Mouse (Mus musculus) CH12.LX (cell line): Measurements from ENCODE around the gene Lima1. TPM values are rescaled to one million over a fixed set of nuclear protein-coding genes. Genes with fewer than 3 reads are reported as not detected.

Source experiments
- DNase-seq: peaks from one replicate; pipeline ENCODE4 v3.0.0-alpha.2; 2013; ENCODE audit errors: extremely low read depth
- H3K27ac ChIP-seq: 2 replicates; pipeline ENCODE4 v1.5.1; 2012; ENCODE audit warnings: low read depth, mild to moderate bottlenecking, control low read depth, moderate library complexity; ENCODE audit not compliant: insufficient read depth
- H3K27me3 ChIP-seq: replicated peaks from 2 replicates; pipeline ENCODE3; 2012; ENCODE audit warnings: inconsistent platforms
- H3K36me3 ChIP-seq, 2 experiments: replicated peaks in 1 of 2; 2 replicates each; pipeline versions ENCODE3 to v1.6.1; 2012; ENCODE audit warnings: inconsistent platforms in 1 of 2, low read length in 1 of 2, mild to moderate bottlenecking in 1 of 2, mixed read lengths in 1 of 2, moderate library complexity in 1 of 2; ENCODE audit not compliant: control insufficient read depth in 1 of 2, insufficient read depth in 1 of 2
- H3K4me1 ChIP-seq, 2 experiments: 2 replicates each; pipeline ENCODE4 v1.6.1; 2012; ENCODE audit warnings: inconsistent platforms in 1 of 2, moderate library complexity in 1 of 2; ENCODE audit not compliant: insufficient read depth in 2 of 2, control insufficient read depth in 1 of 2
- H3K4me2 ChIP-seq: 2 replicates; pipeline ENCODE4 v1.6.1; 2012; ENCODE audit warnings: low read depth, mild to moderate bottlenecking, control low read depth; ENCODE audit not compliant: poor library complexity, insufficient read depth, severe bottlenecking
- H3K4me3 ChIP-seq, 3 experiments: fragments of 150-350 bp in 1 of 3; sonication (generic) in 1 of 3; replicated peaks in 1 of 3; 2 replicates each; pipeline versions ENCODE3 to v1.5.1; 2011 to 2012; ENCODE audit warnings: low read depth in 2 of 3, low read length in 2 of 3, mild to moderate bottlenecking in 2 of 3, moderate library complexity in 2 of 3, control low read depth in 1 of 3, improper control_type of control experiment in 1 of 3, inconsistent platforms in 1 of 3, mixed read lengths in 1 of 3; ENCODE audit not compliant: poor library complexity in 1 of 3
- H3K79me2 ChIP-seq: replicated peaks from 2 replicates; pipeline ENCODE4 v1.6.1; 2012; ENCODE audit warnings: mild to moderate bottlenecking, moderate library complexity; ENCODE audit not compliant: control insufficient read depth, poor library complexity, insufficient read depth, severe bottlenecking; ENCODE audit errors: extremely low read depth
- H3K9ac ChIP-seq: 2 replicates; pipeline ENCODE4 v1.6.1; 2012; ENCODE audit warnings: low read depth, mild to moderate bottlenecking, control low read depth, moderate library complexity; ENCODE audit not compliant: insufficient read depth
- H3K9me3 ChIP-seq: replicated peaks from 2 replicates; pipeline ENCODE3; 2012; ENCODE audit warnings: low read length, inconsistent platforms, mixed read lengths
- CHD2 ChIP-seq: IDR thresholded peaks from 2 replicates; pipeline ENCODE4 v1.6.1; 2011; ENCODE audit warnings: low read length, improper control_type of control experiment
- E2F4 ChIP-seq: IDR thresholded peaks from 2 replicates; pipeline ENCODE4 v1.6.1; 2011; ENCODE audit warnings: low read depth, low read length, improper control_type of control experiment; ENCODE audit not compliant: insufficient replicate concordance
- ELF1 ChIP-seq: IDR thresholded peaks from 2 replicates; pipeline ENCODE4 v1.6.1; 2014; ENCODE audit warnings: low read depth, mild to moderate bottlenecking, inconsistent platforms, low read length, improper control_type of control experiment
- GABPA ChIP-seq: IDR thresholded peaks from 2 replicates; pipeline ENCODE4 v1.6.1; 2012; ENCODE audit warnings: low read depth, low read length, improper control_type of control experiment, inconsistent platforms; ENCODE audit not compliant: insufficient replicate concordance
- HCFC1 ChIP-seq: IDR thresholded peaks from 2 replicates; pipeline ENCODE4 v1.6.1; 2012; ENCODE audit warnings: low read depth, mild to moderate bottlenecking, inconsistent platforms, low read length, improper control_type of control experiment
- IRF4 ChIP-seq: IDR thresholded peaks from 2 replicates; pipeline ENCODE4 v1.6.1; 2014; ENCODE audit warnings: low read depth, mild to moderate bottlenecking, inconsistent platforms, low read length, improper control_type of control experiment
- JUN ChIP-seq: IDR thresholded peaks from 2 replicates; pipeline ENCODE4 v1.6.1; 2011; ENCODE audit warnings: low read depth, mild to moderate bottlenecking, low read length, improper control_type of control experiment, moderate library complexity; ENCODE audit not compliant: insufficient read depth
- MAFK ChIP-seq: IDR thresholded peaks from 2 replicates; pipeline ENCODE4 v1.6.1; 2011; ENCODE audit warnings: low read length, improper control_type of control experiment; ENCODE audit not compliant: insufficient replicate concordance
- MAX ChIP-seq: IDR thresholded peaks from 2 replicates; pipeline ENCODE4 v1.6.1; 2011; ENCODE audit warnings: low read length, improper control_type of control experiment
- MAZ ChIP-seq: IDR thresholded peaks from 2 replicates; pipeline ENCODE4 v1.6.1; 2012; ENCODE audit warnings: low read depth, mild to moderate bottlenecking, inconsistent platforms, low read length, improper control_type of control experiment, moderate library complexity
- NELFE ChIP-seq: IDR thresholded peaks from 2 replicates; pipeline ENCODE4 v1.6.1; 2011; ENCODE audit warnings: low read depth, low read length, improper control_type of control experiment
- NRF1 ChIP-seq: IDR thresholded peaks from 2 replicates; pipeline ENCODE4 v1.6.1; 2014; ENCODE audit warnings: low read depth, mild to moderate bottlenecking, inconsistent platforms, low read length, improper control_type of control experiment, moderate library complexity
- PAX5 ChIP-seq: IDR thresholded peaks from 2 replicates; pipeline ENCODE4 v1.6.1; 2012; ENCODE audit warnings: low read length, inconsistent platforms, mixed read lengths
- POLR2A ChIP-seq: IDR thresholded peaks from 2 replicates; pipeline ENCODE4 v1.6.1; 2011; ENCODE audit warnings: low read depth, mild to moderate bottlenecking, improper control_type of control experiment, low read length
- RCOR1 ChIP-seq: conservative IDR thresholded peaks from 2 replicates; pipeline ENCODE4 v1.6.1; 2012; ENCODE audit warnings: low read depth, mild to moderate bottlenecking, inconsistent platforms, low read length, improper control_type of control experiment
- TBP ChIP-seq: conservative IDR thresholded peaks from 2 replicates; pipeline ENCODE4 v1.6.1; 2011; ENCODE audit warnings: low read depth, low read length, improper control_type of control experiment
- TCF12 ChIP-seq: IDR thresholded peaks from 2 replicates; pipeline ENCODE4 v1.6.1; 2014; ENCODE audit warnings: low read depth, mild to moderate bottlenecking, inconsistent platforms, low read length, improper control_type of control experiment
- USF1 ChIP-seq: IDR thresholded peaks from 2 replicates; pipeline ENCODE4 v1.6.1; 2014; ENCODE audit warnings: low read depth, mild to moderate bottlenecking, inconsistent platforms, low read length, improper control_type of control experiment
- ZC3H11A ChIP-seq: IDR thresholded peaks from 2 replicates; pipeline ENCODE4 v1.6.1; 2012; ENCODE audit warnings: low read depth, mild to moderate bottlenecking, inconsistent platforms, low read length, improper control_type of control experiment
- ZMIZ1 ChIP-seq: IDR thresholded peaks from 2 replicates; pipeline ENCODE4 v1.6.1; 2012; ENCODE audit warnings: low read depth, mild to moderate bottlenecking, inconsistent platforms, low read length, improper control_type of control experiment
- dilution Hi-C: fragments of 300-500 bp; cut with MboI; formaldehyde crosslinking; loops from 2 replicates; pipeline ENCODE4 v1.14.3; 2020; ENCODE audit warnings: low sequenced_read_pairs; ENCODE audit not compliant: extremely low pct_unique_long_range_greater_than_20kb, extremely low pct_ligation_motif_present
- in situ Hi-C: fragments of 300-500 bp; cut with MboI; formaldehyde crosslinking; loops from 3 replicates; pipeline ENCODE4 v1.14.3; 2019; ENCODE audit warnings: low sequenced_read_pairs, low pct_ligation_motif_present, low pct_unique_long_range_greater_than_20kb, mixed read lengths
- polyA plus RNA-seq: library from polyadenylated mRNA; unstranded; fragments of >175 nt; gene quantifications from 2 replicates; pipeline ENCODE4 v1.2.1, GENCODE M21; 2012; ENCODE audit warnings: low read depth; ENCODE audit not compliant: insufficient read length
- total RNA-seq, 2 experiments: library from RNA; depleted of rRNA; stranded (reverse); fragments of 300-350 nt in 1 of 2; fragments of >200 nt in 1 of 2; gene quantifications; 2 replicates each; pipeline ENCODE4 v1.2.3; 2012 to 2014

The Lima1 gene
- total and polyA plus RNA-seq, 3 experiments: 10.3 to 26.9 (median 18.7) TPM

GRCm38 (mm10) chr15:99847937-99848336, 27.3 kb downstream of the Lima1 start:
- peaks cover 0 to 7% of the 10 kb centered on the region in 2 experiments; a peak in 2 of 4 replicates for H3K4me1 ChIP-seq
- no peak overlapping the region for H3K27ac ChIP-seq
- H3K4me3 ChIP-seq: no peak overlapping the region
- TF ChIP-seq PAX5 (no peak), NRF1 (no peak), MAZ (no peak), MAX (no peak), TCF12 (no peak), IRF4 (no peak), ELF1 (no peak), GABPA (no peak), JUN (no peak), CHD2 (no peak), ZC3H11A (no peak), ZMIZ1 (no peak), USF1 (no peak), RCOR1 (no peak), POLR2A (no peak), TBP (no peak), NELFE (no peak), E2F4 (no peak)
- TF ChIP-seq, all 38 proteins: peak for 0
- DNase-seq: no peak
- Histone ChIP-seq H3K27me3 (no peaks in the 10 kb centered on the region), H3K4me2 (no peak overlapping the region), H3K9ac (no peak overlapping the region), H3K9me3 (peaks cover 2% of the 10 kb centered on the region), H3K79me2 (no peaks in the 10 kb centered on the region), H3K36me3 (no peaks in the 10 kb centered on the region)
- dilution Hi-C loops: no loop called here
- in situ Hi-C loops: no loop called here

GRCm38 (mm10) chr15:99847207-99847881, 27.9 kb downstream of the Lima1 start:
- H3K9me3 ChIP-seq: peaks cover 2% of the 10 kb centered on the region
- H3K27me3 ChIP-seq: no peaks in the 10 kb centered on the region
- H3K36me3 ChIP-seq: no peaks in the 10 kb centered on the region
- dilution Hi-C loops (no loop called here), in situ Hi-C loops (no loop called here)
- H3K79me2 ChIP-seq: no peaks in the 10 kb centered on the region
- no peak for DNase-seq
- TF ChIP-seq HCFC1: no peak
- peak; percentile 76; the same call in 1 of the 2 replicates for TF ChIP-seq MAFK
- no peak overlapping the region for H3K4me2 ChIP-seq
- H3K27ac ChIP-seq: no peak overlapping the region
- H3K9ac ChIP-seq: no peak overlapping the region
- H3K4me1 ChIP-seq: peaks cover 0 to 7% of the 10 kb centered on the region in 2 experiments; a peak in 2 of 4 replicates
- H3K4me3 ChIP-seq: no peak overlapping the region
